17 mouse cellular contexts compared by ENCODE assay signal in genomic region chr13:30989710-30990109, GRCm38 (mm10). TPM values are rescaled to one million over a fixed set of nuclear protein-coding genes. Genes with fewer than 3 reads are reported as not detected.
"Had no signal": no experiment of that assay in that cellular context is flagged by ENCODE, and none has a peak within 500 bp of the region (broad histone marks: within the 10 kb centered on the region; RNA-seq: fewer than 3 reads in every experiment).

No protein-coding gene starts in this region.

- H3K27me3 ChIP-seq: stomach, embryonic 15.5 days had no signal

- H3K4me2 ChIP-seq: limb, embryonic 15.5 days; liver, embryonic 12.5 days; neural tube, embryonic 15.5 days; stomach, embryonic 15.5 days had no signal

- H3K4me3 ChIP-seq: left cerebral cortex, adult 2 months; limb, embryonic 15.5 days; liver, embryonic 12.5 days; myocyte; neural tube, embryonic 15.5 days; stomach, embryonic 15.5 days had no signal

- H3K9me3 ChIP-seq: limb, embryonic 15.5 days; liver, embryonic 12.5 days; neural tube, embryonic 15.5 days; stomach, embryonic 15.5 days had no signal

- H3K36me3 ChIP-seq: limb, embryonic 15.5 days; liver, embryonic 12.5 days; neural tube, embryonic 15.5 days; stomach, embryonic 15.5 days had no signal

- H3K27ac ChIP-seq: left cerebral cortex, adult 2 months; limb, embryonic 15.5 days; liver, embryonic 12.5 days; neural tube, embryonic 15.5 days had no signal

- H3K9ac ChIP-seq: limb, embryonic 15.5 days; liver, embryonic 12.5 days; neural tube, embryonic 15.5 days; stomach, embryonic 15.5 days had no signal

- ATAC-seq: liver, embryonic 12.5 days had no signal

- DNase-seq: kidney, adult 18-20 months; kidney, postnatal 10 days; midbrain, embryonic 14.5 days; spleen, adult 18-20 months; thymus, postnatal 4 days had no signal

RNA-seq across cellular contexts. Expression of gene Gm5447, which starts 15.7 kb away (rescaled TPM):
- total RNA-seq: left cerebral cortex, postnatal 25 days; megakaryocyte-erythroid progenitor cell, adult 5-6 weeks had no signal
- polyA plus RNA-seq: large intestine, adult 2 months; limb, embryonic 11.5 days; liver, embryonic 12.5 days; liver, embryonic 16.5 days; midbrain, embryonic 14.5 days; myocyte; neural tube, embryonic 11.5 days; neural tube, embryonic 15.5 days had no signal

RNA-seq across cellular contexts. Expression of gene Hus1b, which starts 42.2 kb away (rescaled TPM):
- polyA plus RNA-seq: limb, embryonic 11.5 days; limb, embryonic 15.5 days; myocyte; neural tube, embryonic 11.5 days; neural tube, embryonic 15.5 days had no signal
